Mouse (Mus musculus) forebrain, embryonic 14.5 days (tissue): ENCODE measurements around the gene Dnmt1. TPM values are rescaled to one million over a fixed set of nuclear protein-coding genes. Genes with fewer than 3 reads are reported as not detected.
A peak's percentile ranks its signal among the peaks of the same experiment; 100 is the strongest.

Experiments used
- ATAC-seq: fragments of 200-750 bp; cut with Nextera tagmentation; 2 replicates; pipeline ENCODE4 v1.8.0; 2017; ENCODE audit warnings: mild to moderate bottlenecking, moderate library complexity
- DNase-seq: peaks from one replicate; pipeline ENCODE4 v3.0.0-alpha.2; 2015; ENCODE audit warnings: low spot score
- H3K27ac ChIP-seq: fragments of 300-500 bp; sonication (generic); 2 replicates; pipeline ENCODE4 v1.5.1; 2014; ENCODE audit warnings: low read depth, mild to moderate bottlenecking, control low read depth, low read length, moderate library complexity
- H3K27me3 ChIP-seq: fragments of 300-500 bp; sonication (generic); replicated peaks from 2 replicates; pipeline ENCODE4 v1.6.1; 2014; ENCODE audit warnings: low read length, control low read depth, mixed read lengths; ENCODE audit not compliant: control insufficient read depth, insufficient read depth
- H3K36me3 ChIP-seq: fragments of 300-500 bp; sonication (generic); 2 replicates; pipeline ENCODE4 v1.6.1; 2014; ENCODE audit warnings: low read length, control low read depth; ENCODE audit not compliant: control insufficient read depth, insufficient read depth
- H3K4me1 ChIP-seq: fragments of 300-500 bp; sonication (generic); 2 replicates; pipeline ENCODE4 v1.6.1; 2014; ENCODE audit warnings: antibody characterized with exemption, low read length, control low read depth; ENCODE audit not compliant: control insufficient read depth, insufficient read depth
- H3K4me2 ChIP-seq: fragments of 300-500 bp; sonication (generic); 2 replicates; pipeline ENCODE4 v1.6.1; 2014; ENCODE audit warnings: mild to moderate bottlenecking, control low read depth, low read length
- H3K4me3 ChIP-seq: fragments of 300-500 bp; sonication (generic); 2 replicates; pipeline ENCODE4 v1.5.1; 2014; ENCODE audit warnings: low read depth, low read length, control low read depth
- H3K9ac ChIP-seq: fragments of 300-500 bp; sonication (generic); 2 replicates; pipeline ENCODE4 v1.6.1; 2014; ENCODE audit warnings: mild to moderate bottlenecking, low read length, control low read depth, moderate library complexity
- H3K9me3 ChIP-seq: fragments of 300-500 bp; sonication (generic); replicated peaks from 2 replicates; pipeline ENCODE4 v1.6.1; 2016; ENCODE audit warnings: low read length, control low read depth, mixed read lengths; ENCODE audit not compliant: control insufficient read depth
- WGBS: fragments of 180-500 bp; shearing (Covaris S2); extraction: QIAGEN DNeasy Blood & Tissue Kit; methylation state at CpG from one replicate; pipeline ENCODE4 v1.1.7; 2014; 5-methylcytosine and 5-hydroxymethylcytosine counted together
- polyA plus RNA-seq: library from polyadenylated mRNA; unstranded; fragments of >200 nt; fragmentation: Nextera tagmentation; extraction: Ambion mirVana; gene quantifications from 2 replicates; pipeline ENCODE4 v1.2.1, GENCODE M21; 2014

Dnmt1 gene
- polyA plus RNA-seq, 1 experiment from 2014 or later = 52.1 TPM

- Histone ChIP-seq H3K9ac (no peak overlapping the region), H3K4me3 (no peak overlapping the region), H3K4me2 (no peak overlapping the region), H3K36me3 (peaks cover 100% of the 10 kb centered on the region), H3K4me1 (no peaks in the 10 kb centered on the region), H3K27me3 (no peaks in the 10 kb centered on the region), H3K27ac (no peak overlapping the region), H3K9me3 (no peaks in the 10 kb centered on the region)
- 87% methylated on average over 4 of the region's 4 CpGs for WGBS
- no peak for DNase-seq
- no peak for ATAC-seq
These were observed 43.5 kb downstream of the Dnmt1 start for GRCm38 (mm10) chr9:20916160-20916559.

GRCm38 (mm10) chr9:20909948-20910347 lies 49.7 kb downstream of the Dnmt1 start:
- 65% methylated on average over 9 of the region's 9 CpGs for WGBS
- ATAC-seq = no peak
- no peak overlapping the region for H3K4me2 ChIP-seq
- no peak overlapping the region for H3K4me3 ChIP-seq
- H3K4me1 ChIP-seq = no peaks in the 10 kb centered on the region
- H3K36me3 ChIP-seq = peaks cover 100% of the 10 kb centered on the region
- DNase-seq = no peak
- no peak overlapping the region for H3K9ac ChIP-seq
- no peaks in the 10 kb centered on the region for H3K27me3 ChIP-seq
- H3K27ac ChIP-seq = no peak overlapping the region
- H3K9me3 ChIP-seq = no peaks in the 10 kb centered on the region

- 49% methylated on average over 6 of the region's 6 CpGs for WGBS
- H3K4me2 ChIP-seq = no peak overlapping the region
- H3K4me1 ChIP-seq = peaks cover 9% of the 10 kb centered on the region
- no peaks in the 10 kb centered on the region for H3K9me3 ChIP-seq
- no peak for ATAC-seq
- no peak for DNase-seq
- no peak overlapping the region for H3K4me3 ChIP-seq
- no peak overlapping the region for H3K27ac ChIP-seq
- 0 out of 2 replicates have a peak overlapping the region, but pooled peaks have one; percentile 17 for H3K9ac ChIP-seq
- no peaks in the 10 kb centered on the region for H3K27me3 ChIP-seq
- peaks cover 29% of the 10 kb centered on the region for H3K36me3 ChIP-seq
These were observed 57.6 kb downstream of the Dnmt1 start for GRCm38 (mm10) chr9:20902174-20902491.

- no peak overlapping the region for H3K4me2 ChIP-seq
- ATAC-seq = no peak
- 17% methylated on average over 13 of the region's 13 CpGs for WGBS
These were observed 58.1 kb downstream of the Dnmt1 start for GRCm38 (mm10) chr9:20901466-20902173.

GRCm38 (mm10) chr9:20898511-20899073 lies 61.1 kb downstream of the Dnmt1 start, which contains the start of gene Eif3g:
Gene Eif3g (minus strand): TSS chr9:20898623.
- Histone ChIP-seq H3K27me3 (no peaks in the 10 kb centered on the region), H3K27ac (no peak within 1 kb of the TSS), H3K9ac (peak within 1 kb of the TSS; percentile 90), H3K4me3 (peak within 1 kb of the TSS; percentile 94), H3K36me3 (peaks cover 37% of the 10 kb centered on the region), H3K4me1 (peaks cover 9% of the 10 kb centered on the region), H3K4me2 (peak within 1 kb of the TSS; percentile 98), H3K9me3 (no peaks in the 10 kb centered on the region)
- WGBS = 6% methylated on average over 31 of the region's 34 CpGs
- ATAC-seq (peak; percentile 92), DNase-seq (peak; percentile 92)

More at GRCm38 (mm10) chr9:20901466-20902173, 58.1 kb downstream of the Dnmt1 start:
- no peaks in the 10 kb centered on the region for H3K9me3 ChIP-seq
- H3K4me3 ChIP-seq = no peak overlapping the region
- H3K27ac ChIP-seq = no peak overlapping the region
- H3K4me1 ChIP-seq = peaks cover 9% of the 10 kb centered on the region
- H3K9ac ChIP-seq = 0 out of 2 replicates have a peak overlapping the region, but pooled peaks have one; percentile 17
- peak; percentile 65 for DNase-seq
- H3K36me3 ChIP-seq = peaks cover 28% of the 10 kb centered on the region
- H3K27me3 ChIP-seq = no peaks in the 10 kb centered on the region

- peak; percentile 77 for ATAC-seq
- WGBS = 8% methylated on average over 23 of the region's 39 CpGs
These were observed 61.8 kb downstream of the Dnmt1 start for GRCm38 (mm10) chr9:20897736-20898510.

GRCm38 (mm10) chr9:20895382-20895781 lies 64.3 kb downstream of the Dnmt1 start:
- Histone ChIP-seq H3K9me3 (no peaks in the 10 kb centered on the region), H3K27ac (no peak overlapping the region), H3K4me2 (no peak overlapping the region), H3K27me3 (no peaks in the 10 kb centered on the region), H3K4me3 (no peak overlapping the region), H3K9ac (no peak overlapping the region), H3K4me1 (peaks cover 9% of the 10 kb centered on the region), H3K36me3 (peaks cover 69% of the 10 kb centered on the region)
- DNase-seq (no peak), ATAC-seq (no peak)
- 91% methylated on average over 9 of the region's 9 CpGs for WGBS

More at GRCm38 (mm10) chr9:20897736-20898510, 61.8 kb downstream of the Dnmt1 start:
- peaks cover 43% of the 10 kb centered on the region for H3K36me3 ChIP-seq
- no peaks in the 10 kb centered on the region for H3K9me3 ChIP-seq
- peak overlapping the region; percentile 90 for H3K9ac ChIP-seq
- H3K27me3 ChIP-seq = no peaks in the 10 kb centered on the region
- no peak overlapping the region for H3K27ac ChIP-seq
- no peak for DNase-seq
- H3K4me1 ChIP-seq = peaks cover 9% of the 10 kb centered on the region
- peak overlapping the region; percentile 94 for H3K4me3 ChIP-seq
- peak overlapping the region; percentile 98 for H3K4me2 ChIP-seq

- no peak overlapping the region for H3K4me2 ChIP-seq
- 88% methylated on average over 15 of the region's 15 CpGs for WGBS
- DNase-seq (no peak), ATAC-seq (no peak)
- no peak overlapping the region for H3K9ac ChIP-seq
- no peaks in the 10 kb centered on the region for H3K27me3 ChIP-seq
- H3K36me3 ChIP-seq = peaks cover 76% of the 10 kb centered on the region
- peaks cover 9% of the 10 kb centered on the region for H3K4me1 ChIP-seq
- H3K9me3 ChIP-seq = no peaks in the 10 kb centered on the region
- H3K4me3 ChIP-seq = no peak overlapping the region
- H3K27ac ChIP-seq = no peak overlapping the region
These were observed 65.1 kb downstream of the Dnmt1 start for GRCm38 (mm10) chr9:20894629-20895028.
